Mouse (Mus musculus): Measurements from ENCODE around the gene Elovl3. TPM values are rescaled to one million over a fixed set of nuclear protein-coding genes. Genes with fewer than 3 reads are reported as not detected.
A peak's percentile ranks its signal among the peaks of the same experiment; 100 is the strongest.

The Elovl3 gene
- polyA plus RNA-seq (2016; fragmentation: Nextera tagmentation; extraction: Ambion mirVana): 0.59 and 0.93 TPM in 2 replicates

DNA sequence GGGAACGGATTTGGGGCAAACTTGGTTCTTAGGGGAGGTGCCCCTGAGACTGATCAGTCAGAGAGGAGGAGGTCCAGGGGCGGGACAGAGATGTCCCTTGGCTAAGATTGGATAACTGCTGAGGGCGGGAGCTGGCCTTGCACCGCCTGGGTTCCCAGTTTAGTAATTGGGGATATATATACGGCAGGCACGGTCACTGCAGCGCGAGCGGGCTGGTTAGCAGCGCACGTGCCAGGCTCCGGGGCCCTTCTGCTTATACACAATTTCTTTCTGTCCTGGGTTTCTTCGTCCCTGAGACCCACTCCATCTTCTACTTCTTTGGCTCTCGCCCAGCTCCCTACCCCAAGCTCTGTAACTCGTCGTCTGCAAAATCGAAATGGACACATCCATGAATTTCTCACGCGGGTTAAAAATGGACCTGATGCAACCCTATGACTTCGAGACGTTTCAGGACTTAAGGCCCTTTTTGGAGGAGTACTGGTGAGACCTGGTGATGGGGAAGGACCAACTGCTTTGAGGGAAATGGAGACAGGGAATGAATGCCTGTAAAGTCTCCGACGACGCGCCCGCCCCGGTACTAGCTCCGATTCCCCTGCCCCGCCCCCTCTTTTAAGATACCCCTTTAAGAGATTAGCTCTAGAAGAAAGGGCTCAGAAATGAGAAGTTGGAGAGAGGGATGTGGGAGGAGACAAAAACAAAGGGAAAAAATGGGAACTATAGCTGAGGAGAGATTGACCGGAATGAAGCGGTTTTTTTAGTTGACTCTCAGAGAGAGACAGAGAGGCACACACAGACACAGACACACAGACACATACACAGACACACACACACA is at the start of gene Elovl3:
Gene Elovl3, plus strand, starts transcription at position 204 of the 832 bp plus-strand sequence.
- ATAC-seq (ENCODE audit: insufficient number of reproducible peaks, insufficient read depth, low FRiP score, low TSS enrichment): no peak
- peak within 1 kb of the TSS; percentile 24 for H3K4me3 ChIP-seq
- H3K9me3 ChIP-seq: no peaks in the 10 kb centered on the region
- no peak within 1 kb of the TSS for H3K27ac ChIP-seq
- peaks cover 68% of the 10 kb centered on the region for H3K27me3 ChIP-seq
- peak within 1 kb of the TSS; percentile 34 for H3K4me2 ChIP-seq (replicated peaks)
- H3K4me1 ChIP-seq: peaks cover 12% of the 10 kb centered on the region
- H3K36me3 ChIP-seq: no peaks in the 10 kb centered on the region
- WGBS: 3% methylated on average over 31 of the region's 31 CpGs
- no peak within 1 kb of the TSS for H3K9ac ChIP-seq

DNA sequence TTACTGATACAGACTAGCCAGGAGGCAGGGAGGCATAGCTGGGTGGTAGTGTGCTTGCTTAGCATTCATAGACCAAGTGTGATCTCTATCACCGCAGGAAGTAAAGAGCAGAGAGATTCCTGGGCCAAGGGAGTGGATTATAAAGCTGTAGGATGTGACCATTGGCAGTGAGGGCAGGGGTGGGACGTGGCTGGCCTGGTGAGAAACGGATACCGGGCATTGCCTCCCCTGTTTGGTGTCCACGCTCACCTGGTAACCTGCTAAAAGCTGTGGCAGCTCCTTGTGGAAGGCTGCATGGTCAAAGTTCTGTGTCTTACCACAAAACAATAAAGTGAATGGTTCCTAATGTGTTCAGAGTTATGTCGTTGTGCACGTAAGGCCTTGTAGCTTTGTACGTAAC is 46.5 kb upstream of the Elovl3 start:
- H3K4me3 ChIP-seq: no peak overlapping the region
- 95% methylated on average over 8 of the region's 8 CpGs for WGBS

DNA sequence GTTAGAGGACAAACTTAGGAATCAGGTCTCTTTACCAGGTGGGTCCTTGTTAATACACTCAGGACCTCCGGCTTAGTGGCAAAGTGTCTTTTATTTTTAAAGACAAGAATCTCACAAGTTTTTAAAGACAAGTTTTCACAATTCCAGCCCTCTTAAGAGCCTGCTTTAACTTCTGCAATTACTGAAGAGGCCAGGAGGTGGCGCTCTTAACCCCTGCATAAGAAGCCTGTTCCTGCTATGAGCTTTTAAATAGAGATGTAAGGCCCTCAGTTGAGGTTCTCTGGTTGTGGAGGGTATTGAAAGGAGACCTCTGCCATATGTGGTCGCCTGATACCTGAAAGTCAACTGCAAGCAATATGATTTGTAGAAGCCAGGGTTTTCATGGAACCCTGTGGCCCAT is 45.4 kb upstream of the Elovl3 start:
- 58% methylated on average over 3 of the region's 3 CpGs for WGBS
- no peak for ATAC-seq (ENCODE audit: insufficient number of reproducible peaks, insufficient read depth, low FRiP score, low TSS enrichment)
- peaks cover 47% of the 10 kb centered on the region for H3K36me3 ChIP-seq

More for the DNA sequence above, 46.5 kb upstream of the Elovl3 start:
- no peak for ATAC-seq (ENCODE audit: insufficient number of reproducible peaks, insufficient read depth, low FRiP score, low TSS enrichment)
- no peaks in the 10 kb centered on the region for H3K4me1 ChIP-seq
- H3K27ac ChIP-seq: no peak overlapping the region
- H3K9me3 ChIP-seq: no peaks in the 10 kb centered on the region
- no peak overlapping the region for H3K9ac ChIP-seq
- no peaks in the 10 kb centered on the region for H3K27me3 ChIP-seq
- no peak overlapping the region for H3K4me2 ChIP-seq (replicated peaks)
- peaks cover 59% of the 10 kb centered on the region for H3K36me3 ChIP-seq

DNA sequence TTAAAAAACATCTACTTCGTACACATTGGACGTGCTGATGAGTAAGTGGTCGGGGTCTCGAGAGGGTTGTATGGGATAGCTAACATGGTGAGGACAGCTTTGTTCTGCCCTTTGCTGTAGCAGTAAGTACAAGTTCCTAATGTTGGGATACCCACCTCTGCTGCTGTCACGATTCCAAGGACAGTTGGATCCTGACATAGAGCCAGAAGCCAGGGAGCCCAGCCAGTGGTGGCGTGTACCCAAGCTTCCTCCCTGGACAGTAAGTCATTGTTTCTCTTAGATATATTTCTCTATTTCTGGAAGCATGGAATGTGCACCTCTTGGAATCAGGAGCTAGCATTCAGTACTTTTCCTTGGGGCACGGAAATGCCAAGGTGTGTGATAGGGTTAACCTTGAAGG is 43.8 kb upstream of the Elovl3 start:
- Histone ChIP-seq H3K4me1 (no peaks in the 10 kb centered on the region), H3K9ac (no peak overlapping the region), H3K4me2 (replicated peaks) (no peak overlapping the region), H3K27me3 (no peaks in the 10 kb centered on the region), H3K4me3 (no peak overlapping the region), H3K36me3 (peaks cover 32% of the 10 kb centered on the region), H3K27ac (no peak overlapping the region), H3K9me3 (no peaks in the 10 kb centered on the region)
- no peak for ATAC-seq (ENCODE audit: insufficient number of reproducible peaks, insufficient read depth, low FRiP score, low TSS enrichment)
- 84% methylated on average over 7 of the region's 7 CpGs for WGBS

More for the DNA sequence above, 45.4 kb upstream of the Elovl3 start:
- H3K4me2 ChIP-seq (replicated peaks): no peak overlapping the region
- no peak overlapping the region for H3K9ac ChIP-seq
- H3K9me3 ChIP-seq: no peaks in the 10 kb centered on the region
- no peak overlapping the region for H3K4me3 ChIP-seq
- H3K27ac ChIP-seq: no peak overlapping the region
- no peaks in the 10 kb centered on the region for H3K4me1 ChIP-seq
- H3K27me3 ChIP-seq: no peaks in the 10 kb centered on the region

- no peaks in the 10 kb centered on the region for H3K27me3 ChIP-seq
- no peak overlapping the region for H3K9ac ChIP-seq
- H3K4me1 ChIP-seq: no peaks in the 10 kb centered on the region
- no peak overlapping the region for H3K27ac ChIP-seq
- H3K4me2 ChIP-seq (replicated peaks): no peak overlapping the region
- H3K36me3 ChIP-seq: no peaks in the 10 kb centered on the region
- no peaks in the 10 kb centered on the region for H3K9me3 ChIP-seq
- 85% methylated on average over 4 of the region's 4 CpGs for WGBS
- ATAC-seq (ENCODE audit: insufficient number of reproducible peaks, insufficient read depth, low FRiP score, low TSS enrichment): no peak
- H3K4me3 ChIP-seq: no peak overlapping the region
Observed at GRCm38 (mm10) chr19:46091641-46092040, 40.1 kb upstream of the Elovl3 start.

DNA sequence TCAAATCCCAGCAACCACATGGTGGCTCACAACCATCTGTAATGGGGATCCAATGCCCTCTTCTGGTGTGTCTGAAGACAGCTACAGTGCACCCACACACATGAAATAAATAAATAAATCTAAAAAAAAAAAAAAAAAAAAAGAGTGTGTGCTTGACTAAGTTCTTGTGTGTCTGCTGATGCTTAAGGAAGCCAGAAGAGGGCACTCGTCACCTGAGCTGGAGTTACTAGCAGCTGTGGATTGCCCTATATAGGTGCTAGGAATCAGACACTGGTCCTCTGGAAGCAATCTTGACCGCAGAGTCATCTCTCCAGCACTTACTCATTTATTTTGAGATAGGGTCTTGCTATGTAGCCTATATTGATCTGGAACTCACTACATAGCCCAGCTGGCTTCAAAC is 37.6 kb upstream of the Elovl3 start:
- WGBS: 92% methylated on average over 2 of the region's 2 CpGs
- no peaks in the 10 kb centered on the region for H3K9me3 ChIP-seq
- no peak overlapping the region for H3K4me2 ChIP-seq (replicated peaks)
- no peak overlapping the region for H3K27ac ChIP-seq
- no peaks in the 10 kb centered on the region for H3K27me3 ChIP-seq
- no peaks in the 10 kb centered on the region for H3K36me3 ChIP-seq
- H3K4me1 ChIP-seq: no peaks in the 10 kb centered on the region
- ATAC-seq (ENCODE audit: insufficient number of reproducible peaks, insufficient read depth, low FRiP score, low TSS enrichment): no peak
- H3K9ac ChIP-seq: no peak overlapping the region
- H3K4me3 ChIP-seq: no peak overlapping the region

DNA sequence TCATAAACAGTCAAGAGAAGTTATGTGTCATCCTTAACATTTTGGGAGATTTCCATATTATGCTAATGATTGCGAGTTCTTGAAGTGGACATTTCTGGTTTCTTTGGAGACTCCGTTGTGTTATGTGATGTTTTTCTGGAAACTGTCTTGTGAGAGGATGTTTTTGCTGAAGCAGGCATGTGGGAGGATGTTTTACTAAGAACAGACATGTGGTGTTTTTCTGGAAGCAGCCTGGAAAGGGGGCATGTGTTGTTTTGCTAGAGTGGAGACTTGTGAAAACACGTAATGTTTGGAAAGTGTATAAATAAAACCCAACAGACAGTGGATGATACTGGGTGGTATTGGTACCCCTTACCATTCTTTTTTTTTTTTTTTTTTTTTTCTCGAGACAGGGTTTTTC is 36.4 kb upstream of the Elovl3 start:
- Histone ChIP-seq H3K27me3 (no peaks in the 10 kb centered on the region), H3K9ac (no peak overlapping the region), H3K9me3 (no peaks in the 10 kb centered on the region), H3K4me1 (no peaks in the 10 kb centered on the region), H3K36me3 (no peaks in the 10 kb centered on the region), H3K27ac (no peak overlapping the region), H3K4me3 (no peak overlapping the region), H3K4me2 (replicated peaks) (no peak overlapping the region)
- ATAC-seq (ENCODE audit: insufficient number of reproducible peaks, insufficient read depth, low FRiP score, low TSS enrichment): no peak
- 83% methylated on average over 4 of the region's 4 CpGs for WGBS

GRCm38 (mm10) chr19:46096396-46096795 is 35.3 kb upstream of the Elovl3 start:
- no peak overlapping the region for H3K4me3 ChIP-seq
- ATAC-seq (ENCODE audit: insufficient number of reproducible peaks, insufficient read depth, low FRiP score, low TSS enrichment): no peak
- no peaks in the 10 kb centered on the region for H3K36me3 ChIP-seq
- no peaks in the 10 kb centered on the region for H3K9me3 ChIP-seq
- no peak overlapping the region for H3K4me2 ChIP-seq (replicated peaks)
- H3K9ac ChIP-seq: no peak overlapping the region
- 89% methylated on average over 5 of the region's 5 CpGs for WGBS
- no peaks in the 10 kb centered on the region for H3K4me1 ChIP-seq
- no peak overlapping the region for H3K27ac ChIP-seq
- no peaks in the 10 kb centered on the region for H3K27me3 ChIP-seq

GRCm38 (mm10) chr19:46099561-46099960 is 32.1 kb upstream of the Elovl3 start:
- ATAC-seq (ENCODE audit: insufficient number of reproducible peaks, insufficient read depth, low FRiP score, low TSS enrichment): no peak
- WGBS: 89% methylated on average over 3 of the region's 3 CpGs
- Histone ChIP-seq H3K4me2 (replicated peaks) (no peak overlapping the region), H3K4me1 (no peaks in the 10 kb centered on the region), H3K9me3 (no peaks in the 10 kb centered on the region), H3K27me3 (no peaks in the 10 kb centered on the region), H3K9ac (no peak overlapping the region), H3K27ac (no peak overlapping the region), H3K4me3 (no peak overlapping the region), H3K36me3 (no peaks in the 10 kb centered on the region)

DNA sequence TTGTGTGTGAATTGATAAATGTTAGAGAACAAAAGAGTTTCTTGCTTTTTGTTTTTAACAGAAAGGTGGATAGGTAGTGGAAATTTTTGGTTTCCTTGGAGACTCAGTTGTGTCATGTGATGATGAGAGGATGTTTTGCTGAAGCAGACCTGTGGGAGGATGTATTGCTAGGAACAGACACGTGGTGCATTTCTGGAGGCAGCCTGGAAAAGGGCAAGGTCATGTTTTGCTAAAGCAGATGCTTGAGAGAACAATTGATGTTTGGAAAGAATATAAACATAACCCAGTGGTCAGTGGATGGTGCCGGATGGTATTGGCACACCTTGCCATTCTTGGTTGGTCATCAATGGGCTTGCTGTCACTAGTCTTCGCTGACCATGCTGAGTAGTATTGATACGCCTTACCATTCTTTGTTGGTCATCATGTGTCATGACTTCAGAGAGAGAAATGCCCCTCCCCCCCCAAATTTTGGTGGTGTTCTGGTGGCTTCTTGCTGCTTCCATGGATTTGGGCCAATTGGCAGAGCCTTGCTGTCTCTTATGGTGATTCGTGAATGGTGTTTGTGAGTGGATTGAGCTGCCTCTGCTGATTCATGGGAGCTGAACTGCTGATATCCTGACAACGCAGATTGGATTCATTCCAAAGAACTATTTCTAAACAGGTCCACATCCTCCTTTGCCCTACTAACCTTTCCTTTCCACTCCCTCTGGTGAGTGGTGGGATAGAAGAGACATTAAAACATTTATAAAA is 28.1 kb upstream of the Elovl3 start:
- Histone ChIP-seq H3K27me3 (no peaks in the 10 kb centered on the region), H3K4me3 (no peak overlapping the region), H3K9ac (no peak overlapping the region), H3K27ac (no peak overlapping the region), H3K4me2 (replicated peaks) (no peak overlapping the region), H3K4me1 (no peaks in the 10 kb centered on the region), H3K36me3 (no peaks in the 10 kb centered on the region), H3K9me3 (no peaks in the 10 kb centered on the region)
- no peak for ATAC-seq (ENCODE audit: insufficient number of reproducible peaks, insufficient read depth, low FRiP score, low TSS enrichment)
- 85% methylated on average over 6 of the region's 6 CpGs for WGBS

- Histone ChIP-seq H3K4me2 (replicated peaks) (no peak overlapping the region), H3K9ac (no peak overlapping the region), H3K36me3 (no peaks in the 10 kb centered on the region), H3K27ac (no peak overlapping the region), H3K4me1 (no peaks in the 10 kb centered on the region), H3K4me3 (no peak overlapping the region), H3K9me3 (no peaks in the 10 kb centered on the region), H3K27me3 (no peaks in the 10 kb centered on the region)
- ATAC-seq (ENCODE audit: insufficient number of reproducible peaks, insufficient read depth, low FRiP score, low TSS enrichment): no peak
- 72% methylated on average over 2 of the region's 2 CpGs for WGBS
Observed at GRCm38 (mm10) chr19:46104187-46104557, 27.5 kb upstream of the Elovl3 start.

DNA sequence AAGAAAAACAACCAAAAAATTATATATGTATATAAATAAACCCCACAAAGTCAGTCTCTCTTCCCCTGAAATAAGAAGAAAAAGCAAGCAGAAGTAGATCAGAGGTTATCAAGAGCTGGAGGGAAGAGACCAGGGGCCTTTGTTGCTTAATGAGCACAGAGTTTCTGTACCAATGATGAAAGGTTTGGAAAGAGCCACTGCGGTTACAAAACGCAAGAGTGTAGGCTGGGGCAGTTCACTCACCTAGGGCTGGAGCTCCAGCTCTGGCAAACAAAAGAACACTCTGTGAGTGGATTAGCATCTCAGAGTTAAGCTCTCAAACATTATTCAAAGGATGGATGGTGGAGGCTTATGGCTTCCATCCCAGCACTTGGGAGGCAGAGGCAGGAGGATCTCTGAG is 21.5 kb upstream of the Elovl3 start:
- no peak overlapping the region for H3K27ac ChIP-seq
- no peak overlapping the region for H3K4me2 ChIP-seq (replicated peaks)
- H3K9ac ChIP-seq: no peak overlapping the region
- no peaks in the 10 kb centered on the region for H3K4me1 ChIP-seq
- WGBS: 76% methylated on average over 2 of the region's 2 CpGs
- H3K27me3 ChIP-seq: no peaks in the 10 kb centered on the region
- no peak overlapping the region for H3K4me3 ChIP-seq
- no peaks in the 10 kb centered on the region for H3K36me3 ChIP-seq
- no peaks in the 10 kb centered on the region for H3K9me3 ChIP-seq
- no peak for ATAC-seq (ENCODE audit: insufficient number of reproducible peaks, insufficient read depth, low FRiP score, low TSS enrichment)
